Mouse (Mus musculus): ENCODE results near the gene Hk2. TPM values are rescaled to one million over a fixed set of nuclear protein-coding genes. Genes with fewer than 3 reads are reported as not detected.

The Hk2 gene
- polyA plus RNA-seq (2014; fragmentation: Nextera tagmentation; extraction: Ambion mirVana), result 28.0 TPM in 2 replicates

GRCm38 (mm10) chr6:82774321-82774764 is at the start of gene Hk2:
Hk2 (minus strand) TSS chr6:82774454.
- H3K4me2 ChIP-seq (replicated peaks; ENCODE audit: low read depth, low read length), result peak within 1 kb of the TSS; percentile 87
- WGBS, result 0% methylated on average over 39 of the region's 39 CpGs

GRCm38 (mm10) chr6:82821758-82822253 is 47.6 kb upstream of the Hk2 start:
- H3K27ac ChIP-seq (ENCODE audit: low read depth, low read length), result no peak overlapping the region

More at GRCm38 (mm10) chr6:82774321-82774764, at the start of gene Hk2:
- peak within 1 kb of the TSS; percentile 66 for H3K9ac ChIP-seq (ENCODE audit: low read depth, low read length)
- ATAC-seq (ENCODE audit: low FRiP score, low TSS enrichment), result peak; percentile 97
- H3K36me3 ChIP-seq (ENCODE audit: control insufficient read depth, insufficient read depth, low read length), result no peaks in the 10 kb centered on the region
- peaks cover 10% of the 10 kb centered on the region for H3K4me1 ChIP-seq (ENCODE audit: control insufficient read depth, insufficient read depth, low read length)
- peak within 1 kb of the TSS; percentile 57 for H3K4me3 ChIP-seq (ENCODE audit: low read length)
- H3K9me3 ChIP-seq (ENCODE audit: control insufficient read depth, low read length), result no peaks in the 10 kb centered on the region
- H3K27me3 ChIP-seq (ENCODE audit: control insufficient read depth, insufficient read depth, low read length), result no peaks in the 10 kb centered on the region; the same call in 1 of the 2 replicates
- H3K27ac ChIP-seq (ENCODE audit: low read depth, low read length), result peak within 1 kb of the TSS; percentile 77

DNA sequence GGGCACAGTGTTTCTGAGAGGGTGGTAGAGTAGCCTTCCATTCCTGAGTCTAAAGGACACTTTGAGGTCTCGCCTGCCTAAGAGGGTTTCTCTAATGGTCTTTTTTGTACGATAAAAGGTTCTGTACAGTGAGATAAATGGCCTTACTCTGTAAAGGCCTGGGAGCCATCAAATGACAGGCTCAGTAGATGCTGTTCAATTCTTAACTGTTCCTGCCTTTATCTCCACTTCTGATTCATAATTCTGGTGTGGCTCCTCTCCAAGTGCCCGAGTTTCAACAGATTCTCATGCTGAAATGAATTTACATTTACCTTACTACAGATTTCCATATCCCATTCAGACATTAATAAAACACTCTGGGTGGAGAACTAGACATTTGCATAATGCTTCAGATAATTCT is 46.5 kb upstream of the Hk2 start:
- no peaks in the 10 kb centered on the region for H3K27me3 ChIP-seq (ENCODE audit: control insufficient read depth, insufficient read depth, low read length)
- no peak overlapping the region for H3K4me2 ChIP-seq (replicated peaks; ENCODE audit: low read depth, low read length)
- no peak overlapping the region for H3K9ac ChIP-seq (ENCODE audit: low read depth, low read length)
- no peak overlapping the region for H3K4me3 ChIP-seq (ENCODE audit: low read length)
- no peaks in the 10 kb centered on the region for H3K9me3 ChIP-seq (ENCODE audit: control insufficient read depth, low read length)
- 82% methylated on average over 3 of the region's 3 CpGs for WGBS
- H3K36me3 ChIP-seq (ENCODE audit: control insufficient read depth, insufficient read depth, low read length), result no peaks in the 10 kb centered on the region
- H3K27ac ChIP-seq (ENCODE audit: low read depth, low read length), result no peak overlapping the region
- 0 out of 2 replicates have a peak, but pooled peaks cover 5% of the 10 kb centered on the region for H3K4me1 ChIP-seq (ENCODE audit: control insufficient read depth, insufficient read depth, low read length)
- no peak for ATAC-seq (ENCODE audit: low FRiP score, low TSS enrichment)

More at GRCm38 (mm10) chr6:82821758-82822253, 47.6 kb upstream of the Hk2 start:
- H3K9ac ChIP-seq (ENCODE audit: low read depth, low read length), result no peak overlapping the region
- 51% methylated on average over 4 of the region's 4 CpGs for WGBS
- no peaks in the 10 kb centered on the region for H3K9me3 ChIP-seq (ENCODE audit: control insufficient read depth, low read length)
- no peaks in the 10 kb centered on the region for H3K36me3 ChIP-seq (ENCODE audit: control insufficient read depth, insufficient read depth, low read length)
- H3K27me3 ChIP-seq (ENCODE audit: control insufficient read depth, insufficient read depth, low read length), result no peaks in the 10 kb centered on the region
- no peak overlapping the region for H3K4me3 ChIP-seq (ENCODE audit: low read length)
- no peak; the same call in 1 of the 2 replicates for ATAC-seq (ENCODE audit: low FRiP score, low TSS enrichment)
- no peak overlapping the region for H3K4me2 ChIP-seq (replicated peaks; ENCODE audit: low read depth, low read length)
- 0 out of 2 replicates have a peak, but pooled peaks cover 5% of the 10 kb centered on the region for H3K4me1 ChIP-seq (ENCODE audit: control insufficient read depth, insufficient read depth, low read length)

DNA sequence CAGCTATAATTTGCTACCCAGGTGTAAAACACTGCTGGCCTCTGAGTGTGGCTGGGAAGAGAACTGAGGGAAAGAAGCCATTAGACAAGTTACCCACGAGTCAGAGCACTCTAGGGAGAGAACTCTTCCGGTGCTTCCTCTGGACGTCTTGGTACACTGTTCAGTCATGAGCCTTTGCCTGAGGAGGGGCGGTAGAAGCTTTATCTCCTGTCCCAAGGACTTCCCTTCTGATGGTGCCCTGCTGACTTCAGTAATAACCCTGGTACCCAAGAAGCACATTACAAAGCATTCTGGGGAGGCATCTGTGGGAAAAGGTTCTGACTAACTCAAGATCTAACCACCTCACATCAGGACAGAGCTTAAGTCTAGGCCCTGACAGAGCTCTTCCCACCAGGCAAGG is 40.6 kb upstream of the Hk2 start:
- Histone ChIP-seq H3K4me3 (ENCODE audit: low read length) (no peak overlapping the region), H3K4me2 (replicated peaks; ENCODE audit: low read depth, low read length) (no peak overlapping the region), H3K36me3 (ENCODE audit: control insufficient read depth, insufficient read depth, low read length) (no peaks in the 10 kb centered on the region), H3K9me3 (ENCODE audit: control insufficient read depth, low read length) (no peaks in the 10 kb centered on the region), H3K27ac (ENCODE audit: low read depth, low read length) (no peak overlapping the region), H3K27me3 (ENCODE audit: control insufficient read depth, insufficient read depth, low read length) (no peaks in the 10 kb centered on the region), H3K4me1 (ENCODE audit: control insufficient read depth, insufficient read depth, low read length) (no peaks in the 10 kb centered on the region), H3K9ac (ENCODE audit: low read depth, low read length) (no peak overlapping the region)
- WGBS, result 75% methylated on average over 4 of the region's 4 CpGs
- ATAC-seq (ENCODE audit: low FRiP score, low TSS enrichment), result no peak

DNA sequence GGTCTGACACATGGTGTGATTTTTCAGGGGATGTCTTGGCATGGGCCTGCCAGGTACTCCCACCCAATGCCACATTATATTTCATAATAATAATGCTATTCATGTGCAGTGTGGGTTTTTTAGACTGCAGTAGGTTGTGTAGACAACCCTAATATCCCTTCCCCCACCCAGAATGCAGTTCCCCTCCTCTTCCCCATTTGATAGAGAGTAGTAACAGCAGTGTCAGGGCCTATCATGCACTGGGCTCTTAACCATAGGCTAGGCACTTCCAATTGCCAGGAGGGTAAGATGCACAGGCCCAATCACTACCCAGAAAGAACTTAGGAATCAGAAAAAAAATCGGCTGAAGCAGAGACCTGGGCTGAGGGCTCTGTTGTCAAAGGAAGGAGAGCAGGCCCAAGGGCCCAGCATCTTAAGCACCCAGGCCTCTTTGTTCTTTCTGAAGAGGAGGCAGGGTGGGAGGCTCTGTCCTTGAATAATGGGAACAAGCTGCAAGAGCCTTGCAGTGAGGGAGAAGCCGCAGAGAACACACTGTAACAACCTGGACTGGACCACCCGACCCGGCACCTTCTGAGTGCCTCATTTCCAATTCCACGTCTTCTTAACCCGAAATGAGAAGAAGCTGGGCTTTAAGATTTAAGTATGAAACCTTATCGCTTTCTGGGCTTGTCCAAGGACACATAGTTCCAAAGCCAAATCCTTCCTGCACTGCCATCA is 33.9 kb upstream of the Hk2 start:
- H3K4me3 ChIP-seq (ENCODE audit: low read length), result no peak overlapping the region
- no peak overlapping the region for H3K27ac ChIP-seq (ENCODE audit: low read depth, low read length)
- no peak for ATAC-seq (ENCODE audit: low FRiP score, low TSS enrichment)
- no peak overlapping the region for H3K9ac ChIP-seq (ENCODE audit: low read depth, low read length)
- 86% methylated on average over 7 of the region's 7 CpGs for WGBS
- H3K36me3 ChIP-seq (ENCODE audit: control insufficient read depth, insufficient read depth, low read length), result no peaks in the 10 kb centered on the region
- H3K4me1 ChIP-seq (ENCODE audit: control insufficient read depth, insufficient read depth, low read length), result no peaks in the 10 kb centered on the region
- H3K4me2 ChIP-seq (replicated peaks; ENCODE audit: low read depth, low read length), result no peak overlapping the region
- no peaks in the 10 kb centered on the region for H3K9me3 ChIP-seq (ENCODE audit: control insufficient read depth, low read length)
- no peaks in the 10 kb centered on the region for H3K27me3 ChIP-seq (ENCODE audit: control insufficient read depth, insufficient read depth, low read length)

GRCm38 (mm10) chr6:82806971-82807370 is 32.7 kb upstream of the Hk2 start:
- H3K27me3 ChIP-seq (ENCODE audit: control insufficient read depth, insufficient read depth, low read length), result no peaks in the 10 kb centered on the region
- no peak overlapping the region for H3K4me2 ChIP-seq (replicated peaks; ENCODE audit: low read depth, low read length)
- no peak overlapping the region for H3K4me3 ChIP-seq (ENCODE audit: low read length)
- no peaks in the 10 kb centered on the region for H3K36me3 ChIP-seq (ENCODE audit: control insufficient read depth, insufficient read depth, low read length)
- no peak overlapping the region for H3K9ac ChIP-seq (ENCODE audit: low read depth, low read length)
- no peak for ATAC-seq (ENCODE audit: low FRiP score, low TSS enrichment)
- H3K4me1 ChIP-seq (ENCODE audit: control insufficient read depth, insufficient read depth, low read length), result no peaks in the 10 kb centered on the region
- no peak overlapping the region for H3K27ac ChIP-seq (ENCODE audit: low read depth, low read length)
- H3K9me3 ChIP-seq (ENCODE audit: control insufficient read depth, low read length), result no peaks in the 10 kb centered on the region
- WGBS, result 47% methylated on average over 3 of the region's 3 CpGs

DNA sequence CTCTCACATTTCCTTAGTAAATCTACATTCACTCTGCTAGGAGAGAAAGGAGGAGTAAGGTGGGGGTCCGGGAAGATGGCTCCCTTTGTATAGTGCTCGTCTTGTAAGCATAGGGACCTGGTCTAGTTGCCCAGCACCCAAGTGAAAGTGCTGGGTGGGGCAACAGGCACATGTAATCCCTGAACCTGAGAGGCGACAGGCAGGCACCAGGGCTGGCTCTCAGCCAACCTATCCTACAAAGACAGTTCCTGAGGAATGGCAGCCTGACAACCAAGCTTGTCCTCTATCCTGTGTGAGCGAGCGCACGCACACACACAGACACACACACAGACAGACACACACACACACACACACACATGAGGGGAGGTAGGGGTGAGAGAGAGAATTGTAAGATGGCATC is 32.2 kb upstream of the Hk2 start:
- Histone ChIP-seq H3K36me3 (ENCODE audit: control insufficient read depth, insufficient read depth, low read length) (no peaks in the 10 kb centered on the region), H3K27me3 (ENCODE audit: control insufficient read depth, insufficient read depth, low read length) (no peaks in the 10 kb centered on the region), H3K4me2 (replicated peaks; ENCODE audit: low read depth, low read length) (no peak overlapping the region), H3K4me3 (ENCODE audit: low read length) (no peak overlapping the region), H3K9me3 (ENCODE audit: control insufficient read depth, low read length) (no peaks in the 10 kb centered on the region), H3K9ac (ENCODE audit: low read depth, low read length) (no peak overlapping the region), H3K27ac (ENCODE audit: low read depth, low read length) (no peak overlapping the region), H3K4me1 (ENCODE audit: control insufficient read depth, insufficient read depth, low read length) (no peaks in the 10 kb centered on the region)
- no peak for ATAC-seq (ENCODE audit: low FRiP score, low TSS enrichment)
- WGBS, result 82% methylated on average over 6 of the region's 6 CpGs

GRCm38 (mm10) chr6:82805894-82806293 is 31.6 kb upstream of the Hk2 start:
- Histone ChIP-seq H3K36me3 (ENCODE audit: control insufficient read depth, insufficient read depth, low read length) (no peaks in the 10 kb centered on the region), H3K27ac (ENCODE audit: low read depth, low read length) (no peak overlapping the region), H3K4me2 (replicated peaks; ENCODE audit: low read depth, low read length) (no peak overlapping the region), H3K27me3 (ENCODE audit: control insufficient read depth, insufficient read depth, low read length) (no peaks in the 10 kb centered on the region), H3K9me3 (ENCODE audit: control insufficient read depth, low read length) (no peaks in the 10 kb centered on the region), H3K4me3 (ENCODE audit: low read length) (no peak overlapping the region), H3K4me1 (ENCODE audit: control insufficient read depth, insufficient read depth, low read length) (no peaks in the 10 kb centered on the region), H3K9ac (ENCODE audit: low read depth, low read length) (no peak overlapping the region)
- 81% methylated on average over 3 of the region's 3 CpGs for WGBS
- ATAC-seq (ENCODE audit: low FRiP score, low TSS enrichment), result no peak

DNA sequence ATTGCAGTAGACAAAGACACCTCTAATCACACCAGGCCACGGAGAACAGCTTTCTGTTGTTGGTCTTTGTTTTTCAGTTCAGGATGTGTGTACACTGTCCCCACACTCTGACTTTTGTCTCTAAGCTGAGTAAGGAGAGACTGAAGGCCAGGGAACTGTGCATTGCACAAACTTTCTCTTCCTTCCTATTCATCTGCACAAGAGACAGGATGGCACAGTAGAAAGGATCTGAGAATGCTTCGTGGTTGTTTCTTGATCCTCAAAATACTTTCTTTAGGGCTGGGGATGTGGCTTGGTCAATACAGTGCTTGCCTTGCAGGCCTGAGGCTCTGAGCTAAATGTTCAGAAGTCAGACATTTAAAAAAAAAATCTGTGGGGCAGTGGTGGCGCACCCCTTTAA is 30.7 kb upstream of the Hk2 start:
- 80% methylated on average over 3 of the region's 3 CpGs for WGBS
- Histone ChIP-seq H3K4me1 (ENCODE audit: control insufficient read depth, insufficient read depth, low read length) (no peaks in the 10 kb centered on the region), H3K9ac (ENCODE audit: low read depth, low read length) (no peak overlapping the region), H3K9me3 (ENCODE audit: control insufficient read depth, low read length) (no peaks in the 10 kb centered on the region), H3K36me3 (ENCODE audit: control insufficient read depth, insufficient read depth, low read length) (no peaks in the 10 kb centered on the region), H3K4me3 (ENCODE audit: low read length) (no peak overlapping the region), H3K27ac (ENCODE audit: low read depth, low read length) (no peak overlapping the region), H3K4me2 (replicated peaks; ENCODE audit: low read depth, low read length) (no peak overlapping the region), H3K27me3 (ENCODE audit: control insufficient read depth, insufficient read depth, low read length) (no peaks in the 10 kb centered on the region)
- ATAC-seq (ENCODE audit: low FRiP score, low TSS enrichment), result no peak
